Mouse (Mus musculus) liver, adult 2 months (tissue): Measurements from ENCODE around the gene Gucy2d.

Experiments
- CTCF ChIP-seq: fragments of 200-500 bp; IDR thresholded peaks from 2 replicates; pipeline ENCODE4 v1.5.1; 2011; ENCODE audit warnings: low read depth, low read length, control low read depth
- POLR2A ChIP-seq: fragments of 200-500 bp; IDR thresholded peaks from 2 replicates; pipeline ENCODE4 v1.6.1; 2011; ENCODE audit warnings: low read length, control low read depth; ENCODE audit not compliant: insufficient read depth; ENCODE audit errors: extremely low read depth

DNA sequence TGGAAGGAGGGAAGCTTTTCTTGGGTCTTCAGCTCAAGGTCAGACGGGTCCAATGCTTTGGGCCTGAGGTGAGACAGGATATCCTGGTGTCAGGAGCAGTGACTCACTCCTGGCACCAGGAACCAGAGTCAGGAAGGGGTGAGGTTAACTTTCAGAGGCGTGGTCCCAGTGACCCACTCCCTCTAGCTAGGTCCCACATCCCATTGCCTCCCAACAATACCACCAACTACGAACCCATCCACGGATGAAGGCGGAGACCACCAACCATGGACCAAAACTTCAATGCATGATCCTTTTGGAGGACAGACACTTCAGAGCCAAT is 8.1 kb downstream of the Gucy2d start:
- no peak for TF ChIP-seq POLR2A
- TF ChIP-seq CTCF, result no peak
